Mouse (Mus musculus) lung, embryonic 16.5 days (tissue): ENCODE measurements around the gene 4930451I11Rik. TPM values are rescaled to one million over a fixed set of nuclear protein-coding genes. Genes with fewer than 3 reads are reported as not detected.

Experiments used
- ATAC-seq: fragments of 200-750 bp; cut with Nextera tagmentation; 2 replicates; pipeline ENCODE4 v1.8.0; 2017; ENCODE audit warnings: low read depth, mild to moderate bottlenecking, moderate library complexity
- H3K27ac ChIP-seq: fragments of 300-500 bp; sonication (generic); 2 replicates; pipeline ENCODE4 v1.5.1; 2014; ENCODE audit warnings: mild to moderate bottlenecking, control low read depth, low read length
- H3K27me3 ChIP-seq: fragments of 300-500 bp; sonication (generic); 2 replicates; pipeline ENCODE4 v1.6.1; 2014; ENCODE audit warnings: low read depth, low read length, mixed read lengths; ENCODE audit not compliant: control insufficient read depth, insufficient read depth
- H3K36me3 ChIP-seq: fragments of 300-500 bp; sonication (generic); 2 replicates; pipeline ENCODE4 v1.6.1; 2014; ENCODE audit warnings: low read length; ENCODE audit not compliant: control insufficient read depth, insufficient read depth
- H3K4me1 ChIP-seq: fragments of 300-500 bp; sonication (generic); replicated peaks from 2 replicates; pipeline ENCODE4 v1.6.1; 2014; ENCODE audit warnings: low read length, mixed read lengths; ENCODE audit not compliant: control insufficient read depth, insufficient read depth
- H3K4me2 ChIP-seq: fragments of 300-500 bp; sonication (generic); 2 replicates; pipeline ENCODE4 v1.6.1; 2014; ENCODE audit warnings: low read depth, low read length, control low read depth
- H3K4me3 ChIP-seq: fragments of 300-500 bp; sonication (generic); 2 replicates; pipeline ENCODE4 v1.5.1; 2014; ENCODE audit warnings: mild to moderate bottlenecking, low read length, control low read depth
- H3K9ac ChIP-seq: fragments of 300-500 bp; sonication (generic); 2 replicates; pipeline ENCODE4 v1.6.1; 2014; ENCODE audit warnings: low read length, control low read depth
- H3K9me3 ChIP-seq: fragments of 300-500 bp; sonication (generic); 2 replicates; pipeline ENCODE4 v1.6.1; 2016; ENCODE audit warnings: low read length; ENCODE audit not compliant: control insufficient read depth
- WGBS: fragments of 180-500 bp; shearing (Covaris S2); extraction: QIAGEN DNeasy Blood & Tissue Kit; methylation state at CpG from one replicate; pipeline ENCODE4 v1.1.7; 2014; 5-methylcytosine and 5-hydroxymethylcytosine counted together
- polyA plus RNA-seq: library from polyadenylated mRNA; unstranded; fragments of >200 nt; fragmentation: Nextera tagmentation; extraction: Ambion mirVana; gene quantifications from 2 replicates; pipeline ENCODE4 v1.2.1, GENCODE M21; 2015

4930451I11Rik gene
- polyA plus RNA-seq, 1 experiment from 2014 or later: not detected

GRCm38 (mm10) chr7:126861429-126862130 is 30.1 kb upstream of the 4930451I11Rik start, which contains the start of gene Hirip3:
TSS of gene Hirip3 (plus strand) at chr7:126861972.
- ATAC-seq: peak; percentile 94
- peak within 1 kb of the TSS; percentile 83 for H3K4me2 ChIP-seq
- H3K27me3 ChIP-seq: no peaks in the 10 kb centered on the region
- WGBS: 1% methylated on average over 42 of the region's 42 CpGs
- H3K36me3 ChIP-seq: peaks cover 22% of the 10 kb centered on the region
- H3K27ac ChIP-seq: peak within 1 kb of the TSS; percentile 79
- peak within 1 kb of the TSS; percentile 69 for H3K4me3 ChIP-seq
- peaks cover 23% of the 10 kb centered on the region for H3K4me1 ChIP-seq
- no peaks in the 10 kb centered on the region for H3K9me3 ChIP-seq
- H3K9ac ChIP-seq: peak within 1 kb of the TSS; percentile 77

- H3K4me3 ChIP-seq: peak overlapping the region; percentile 69
- no peaks in the 10 kb centered on the region for H3K27me3 ChIP-seq
- H3K9me3 ChIP-seq: no peaks in the 10 kb centered on the region
- H3K27ac ChIP-seq: peak overlapping the region; percentile 41; the same call in 1 of the 2 replicates
- peak overlapping the region; percentile 83 for H3K4me2 ChIP-seq
- WGBS: 55% methylated on average over 5 of the region's 5 CpGs
- H3K36me3 ChIP-seq: peaks cover 17% of the 10 kb centered on the region
- peaks cover 23% of the 10 kb centered on the region for H3K4me1 ChIP-seq
- H3K9ac ChIP-seq: peak overlapping the region; percentile 77
- no peak for ATAC-seq
Observed at GRCm38 (mm10) chr7:126860987-126861386, 29.5 kb upstream of the 4930451I11Rik start.

- Histone ChIP-seq H3K9me3 (no peaks in the 10 kb centered on the region), H3K4me3 (no peak overlapping the region), H3K36me3 (peaks cover 35% of the 10 kb centered on the region), H3K27me3 (no peaks in the 10 kb centered on the region), H3K4me1 (peaks cover 3% of the 10 kb centered on the region; the same call in 1 of the 2 replicates), H3K9ac (no peak overlapping the region), H3K4me2 (no peak overlapping the region), H3K27ac (peak overlapping the region; percentile 78)
- peak; percentile 54 for ATAC-seq
- WGBS: 61% methylated on average over 9 of the region's 9 CpGs
Observed at GRCm38 (mm10) chr7:126856741-126857420, 25.4 kb upstream of the 4930451I11Rik start.

DNA sequence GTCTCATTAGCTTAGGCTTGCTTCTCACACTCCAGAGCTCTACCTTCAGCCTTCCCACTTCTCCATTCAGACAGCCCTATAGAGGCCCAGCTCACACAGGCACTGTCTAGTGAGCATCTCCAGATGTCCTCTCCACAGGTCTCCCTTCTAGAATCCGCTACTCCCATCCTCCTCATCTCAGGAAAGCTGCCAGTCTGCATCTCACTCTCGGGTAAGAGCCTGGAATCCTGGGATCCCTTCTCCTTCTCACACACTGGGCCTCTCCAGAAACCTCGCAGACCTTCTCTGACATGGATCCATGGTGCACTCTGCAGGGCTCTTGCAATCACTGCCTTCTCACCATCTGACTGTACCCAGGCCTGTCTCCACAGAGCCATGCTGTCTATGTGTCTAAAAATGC is 24.2 kb upstream of the 4930451I11Rik start:
- Histone ChIP-seq H3K4me3 (no peak overlapping the region), H3K36me3 (peaks cover 37% of the 10 kb centered on the region), H3K4me1 (no peaks in the 10 kb centered on the region), H3K4me2 (no peak overlapping the region), H3K27ac (no peak overlapping the region), H3K9ac (no peak overlapping the region), H3K27me3 (no peaks in the 10 kb centered on the region), H3K9me3 (no peaks in the 10 kb centered on the region)
- 92% methylated on average over 3 of the region's 3 CpGs for WGBS
- ATAC-seq: no peak

- H3K27ac ChIP-seq: no peak overlapping the region
- ATAC-seq: no peak
Observed at GRCm38 (mm10) chr7:126853454-126853853, 22.0 kb upstream of the 4930451I11Rik start.

DNA sequence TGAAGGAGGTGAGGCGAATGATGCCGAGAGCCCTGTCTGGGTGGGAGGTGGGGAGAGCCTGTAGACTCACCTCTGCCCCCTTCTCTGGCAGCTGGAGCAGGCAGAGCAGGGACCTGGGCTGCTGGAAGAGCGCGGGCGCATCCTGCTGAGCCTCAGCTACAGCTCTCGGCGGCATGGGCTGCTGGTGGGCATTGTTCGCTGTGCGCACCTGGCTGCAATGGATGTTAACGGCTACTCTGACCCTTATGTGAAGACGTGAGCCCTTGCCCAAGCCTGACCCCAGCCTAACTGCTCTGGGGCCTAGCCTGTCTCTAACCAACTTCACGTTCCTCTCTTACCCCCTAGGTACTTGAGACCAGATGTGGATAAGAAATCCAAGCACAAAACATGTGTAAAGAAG is 19.8 kb upstream of the 4930451I11Rik start:
- no peak overlapping the region for H3K27ac ChIP-seq
- H3K4me3 ChIP-seq: no peak overlapping the region
- no peaks in the 10 kb centered on the region for H3K9me3 ChIP-seq
- 36% methylated on average over 12 of the region's 12 CpGs for WGBS
- H3K4me1 ChIP-seq: peaks cover 8% of the 10 kb centered on the region; the same call in 1 of the 2 replicates
- no peak for ATAC-seq
- H3K9ac ChIP-seq: no peak overlapping the region
- no peak overlapping the region for H3K4me2 ChIP-seq
- peaks cover 25% of the 10 kb centered on the region for H3K27me3 ChIP-seq
- peaks cover 26% of the 10 kb centered on the region for H3K36me3 ChIP-seq

More at GRCm38 (mm10) chr7:126853454-126853853, 22.0 kb upstream of the 4930451I11Rik start:
- H3K9me3 ChIP-seq: no peaks in the 10 kb centered on the region
- H3K9ac ChIP-seq: no peak overlapping the region
- H3K4me2 ChIP-seq: no peak overlapping the region
- WGBS: 88% methylated on average over 5 of the region's 5 CpGs
- peaks cover 34% of the 10 kb centered on the region for H3K36me3 ChIP-seq
- H3K27me3 ChIP-seq: peaks cover 12% of the 10 kb centered on the region
- no peak overlapping the region for H3K4me3 ChIP-seq
- 0 out of 2 replicates have a peak, but pooled peaks cover 1% of the 10 kb centered on the region for H3K4me1 ChIP-seq

DNA sequence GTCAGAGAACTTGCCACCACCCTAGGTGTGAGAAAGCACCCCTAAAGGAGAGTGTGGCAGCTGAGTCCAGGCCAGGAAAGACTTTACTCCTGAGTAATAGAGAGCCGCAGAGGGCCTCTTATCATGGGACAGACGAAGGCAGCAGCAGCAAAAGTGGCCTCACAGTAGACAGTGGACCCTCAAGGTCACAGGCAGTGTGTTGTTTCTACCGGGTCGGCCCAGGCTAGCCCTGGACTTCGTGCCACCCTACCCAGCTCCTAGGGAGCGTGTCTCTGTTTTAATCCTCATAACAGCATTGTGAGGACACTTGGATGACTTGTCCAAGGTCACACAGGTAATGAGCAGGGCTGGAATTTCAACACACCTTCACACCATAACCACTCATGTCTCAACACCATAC is 18.7 kb upstream of the 4930451I11Rik start:
- Histone ChIP-seq H3K4me2 (no peak overlapping the region), H3K27ac (no peak overlapping the region), H3K9me3 (no peaks in the 10 kb centered on the region), H3K27me3 (peaks cover 25% of the 10 kb centered on the region), H3K4me1 (peaks cover 8% of the 10 kb centered on the region; the same call in 1 of the 2 replicates), H3K9ac (no peak overlapping the region), H3K36me3 (peaks cover 24% of the 10 kb centered on the region), H3K4me3 (no peak overlapping the region)
- no peak for ATAC-seq
- WGBS: 78% methylated on average over 6 of the region's 6 CpGs

- Histone ChIP-seq H3K9ac (no peak overlapping the region), H3K4me3 (no peak overlapping the region), H3K4me1 (peaks cover 8% of the 10 kb centered on the region; the same call in 1 of the 2 replicates), H3K4me2 (no peak overlapping the region), H3K27ac (no peak overlapping the region), H3K36me3 (peaks cover 18% of the 10 kb centered on the region), H3K9me3 (no peaks in the 10 kb centered on the region), H3K27me3 (peaks cover 25% of the 10 kb centered on the region)
- no peak for ATAC-seq
- WGBS: 16% methylated on average over 10 of the region's 10 CpGs
Observed at GRCm38 (mm10) chr7:126848794-126849193, 17.4 kb upstream of the 4930451I11Rik start.
